Mouse (Mus musculus) testis, adult 2 months (tissue): ENCODE measurements around the gene Plpp6. TPM values are rescaled to one million over a fixed set of nuclear protein-coding genes. Genes with fewer than 3 reads are reported as not detected.
A peak's percentile ranks its signal among the peaks of the same experiment; 100 is the strongest.

Experiments
- H3K27ac ChIP-seq: fragments of 200-500 bp; 2 replicates; pipeline ENCODE4 v1.5.1; 2012; ENCODE audit warnings: low read depth, low read length; ENCODE audit not compliant: control insufficient read depth, insufficient read depth
- H3K27me3 ChIP-seq: fragments of 200-500 bp; 2 replicates; pipeline ENCODE4 v1.6.1; 2012; ENCODE audit warnings: mild to moderate bottlenecking, low read length, moderate library complexity; ENCODE audit not compliant: control insufficient read depth, insufficient read depth
- H3K36me3 ChIP-seq: fragments of 200-500 bp; 2 replicates; pipeline ENCODE4 v1.6.1; 2012; ENCODE audit warnings: mild to moderate bottlenecking, low read length; ENCODE audit not compliant: control insufficient read depth, insufficient read depth
- H3K4me1 ChIP-seq: fragments of 200-500 bp; 2 replicates; pipeline ENCODE4 v1.6.1; 2012; ENCODE audit warnings: low read length; ENCODE audit not compliant: control insufficient read depth, insufficient read depth
- H3K4me3 ChIP-seq: fragments of 200-500 bp; 2 replicates; pipeline ENCODE4 v1.5.1; 2012; ENCODE audit warnings: low read depth, mild to moderate bottlenecking, low read length, moderate library complexity, mixed read lengths; ENCODE audit not compliant: control insufficient read depth
- CTCF ChIP-seq: fragments of 200-500 bp; IDR thresholded peaks from 2 replicates; pipeline ENCODE4 v1.5.1; 2012; ENCODE audit warnings: low read depth, mild to moderate bottlenecking, inconsistent platforms, low read length, moderate library complexity; ENCODE audit not compliant: control insufficient read depth, insufficient read depth, insufficient replicate concordance
- POLR2A ChIP-seq: fragments of 200-500 bp; IDR thresholded peaks from 2 replicates; pipeline ENCODE4 v1.6.1; 2012; ENCODE audit warnings: low read depth, mild to moderate bottlenecking, inconsistent platforms, low read length, moderate library complexity; ENCODE audit not compliant: control insufficient read depth
- polyA plus RNA-seq: library from polyadenylated mRNA; depleted of rRNA; stranded (reverse); fragments of >200 nt; gene quantifications from 2 replicates; pipeline ENCODE4 v1.2.3, GENCODE M21; 2012; rRNA removed

The Plpp6 gene
- polyA plus RNA-seq, 1 experiment, result 29.3 TPM

GRCm38 (mm10) chr19:29008069-29008706, 44.4 kb downstream of the Plpp6 start:
- no peaks in the 10 kb centered on the region for H3K4me1 ChIP-seq
- H3K36me3 ChIP-seq, result peaks cover 1% of the 10 kb centered on the region
- H3K27me3 ChIP-seq, result no peaks in the 10 kb centered on the region
- H3K4me3 ChIP-seq, result no peak overlapping the region
- no peak overlapping the region for H3K27ac ChIP-seq
- TF ChIP-seq POLR2A (no peak), CTCF (no peak)

- H3K27ac ChIP-seq, result no peak overlapping the region
- H3K4me1 ChIP-seq, result no peaks in the 10 kb centered on the region
- no peaks in the 10 kb centered on the region for H3K27me3 ChIP-seq
- H3K36me3 ChIP-seq, result peaks cover 2% of the 10 kb centered on the region
- H3K4me3 ChIP-seq, result no peak overlapping the region
- TF ChIP-seq POLR2A (no peak), CTCF (no peak)
Observed at GRCm38 (mm10) chr19:29009046-29009445, 45.3 kb downstream of the Plpp6 start.

- Histone ChIP-seq H3K36me3 (peaks cover 3% of the 10 kb centered on the region; the same call in 1 of the 2 replicates), H3K27me3 (no peaks in the 10 kb centered on the region), H3K4me3 (no peak overlapping the region), H3K27ac (no peak overlapping the region), H3K4me1 (no peaks in the 10 kb centered on the region)
- TF ChIP-seq POLR2A (no peak), CTCF (no peak)
Observed at GRCm38 (mm10) chr19:29011355-29011990, 47.7 kb downstream of the Plpp6 start.

GRCm38 (mm10) chr19:29014466-29015055, 50.8 kb downstream of the Plpp6 start:
- Histone ChIP-seq H3K27ac (no peak overlapping the region), H3K27me3 (no peaks in the 10 kb centered on the region), H3K4me1 (no peaks in the 10 kb centered on the region), H3K36me3 (peaks cover 3% of the 10 kb centered on the region; the same call in 1 of the 2 replicates), H3K4me3 (no peak overlapping the region)
- TF ChIP-seq POLR2A, result no peak
- TF ChIP-seq CTCF, result no peak

- Histone ChIP-seq H3K4me3 (no peak overlapping the region), H3K27ac (peak overlapping the region; percentile 49), H3K36me3 (peaks cover 3% of the 10 kb centered on the region), H3K27me3 (no peaks in the 10 kb centered on the region), H3K4me1 (no peaks in the 10 kb centered on the region)
- TF ChIP-seq POLR2A (no peak), CTCF (no peak)
Observed at GRCm38 (mm10) chr19:29015410-29016203, 51.9 kb downstream of the Plpp6 start.

GRCm38 (mm10) chr19:29016204-29016765, 52.5 kb downstream of the Plpp6 start:
- Histone ChIP-seq H3K27me3 (no peaks in the 10 kb centered on the region), H3K4me1 (no peaks in the 10 kb centered on the region), H3K27ac (peak overlapping the region; percentile 49; the same call in 1 of the 2 replicates), H3K4me3 (no peak overlapping the region), H3K36me3 (peaks cover 3% of the 10 kb centered on the region)
- TF ChIP-seq CTCF (no peak), POLR2A (no peak)

Other genes starting within 250 kb of the Plpp6 start
- gene Slc1a1, start 128.9 kb upstream of the Plpp6 start, polyA plus RNA-seq, result 0.19 and 2.3 TPM in 2 replicates
- gene 4430402I18Rik, start 3.8 kb downstream of the Plpp6 start, polyA plus RNA-seq, result 190 and 233 TPM in 2 replicates
- gene Cdc37l1, start 26.4 kb downstream of the Plpp6 start, polyA plus RNA-seq, result 19.9 and 26.8 TPM in 2 replicates
- 13.2 and 13.6 TPM in 2 replicates for gene Ak3, start 84.0 kb downstream of the Plpp6 start, polyA plus RNA-seq
- 4.7 and 5.8 TPM in 2 replicates for gene Rcl1, start 137.4 kb downstream of the Plpp6 start, polyA plus RNA-seq